Mouse (Mus musculus): Measurements from ENCODE around the gene Crlf1. TPM values are rescaled to one million over a fixed set of nuclear protein-coding genes. Genes with fewer than 3 reads are reported as not detected.

The Crlf1 gene
- total RNA-seq, 2 experiments from 2014 or later = 2.5 to 3.2 TPM

- DNase-seq = no peak
- intact Hi-C loops (cut with DNase I) = loop anchor here (5.0 kb wide), 1 partner anchor 68 kb away; no protein-coding TSS in a partner anchor
- no peak overlapping the region for H3K4me3 ChIP-seq
- no peak overlapping the region for H3K27ac ChIP-seq
- no peak for TF ChIP-seq CTCF (IDR thresholded peaks at IDR 0.05)
These were observed 26.6 kb downstream of the Crlf1 start for GRCm38 (mm10) chr8:70519606-70520005.

GRCm38 (mm10) chr8:70522592-70523403, 29.8 kb downstream of the Crlf1 start:
- Histone ChIP-seq H3K27ac (peak overlapping the region; percentile 92), H3K4me3 (peak overlapping the region; percentile 79)
- peak; percentile 67 for TF ChIP-seq CTCF (IDR thresholded peaks at IDR 0.05)
- peak; percentile 97 for DNase-seq
- intact Hi-C loops (cut with DNase I) = loop anchor here (2.0 to 5.0 kb wide), 2 partner anchors 16 to 65 kb away; partner anchors contain the start of gene Ell

- intact Hi-C loops (cut with DNase I) = no loop called here
- Histone ChIP-seq H3K27ac (peak overlapping the region; percentile 98), H3K4me3 (peak overlapping the region; percentile 79)
- TF ChIP-seq CTCF (IDR thresholded peaks at IDR 0.05) = no peak
- DNase-seq = no peak
These were observed 34.2 kb downstream of the Crlf1 start for GRCm38 (mm10) chr8:70527111-70527511.

GRCm38 (mm10) chr8:70527512-70528181, 34.7 kb downstream of the Crlf1 start, which contains the start of the genes Fkbp8 and Kxd1:
Gene Fkbp8 (plus strand): TSS chr8:70527724.
Gene Kxd1 (minus strand): TSS chr8:70527956.
- DNase-seq = peak; percentile 97
- Histone ChIP-seq H3K4me3 (peak within 1 kb of the TSS; percentile 79), H3K27ac (peak within 1 kb of the TSS; percentile 98)
- no peak for TF ChIP-seq CTCF (IDR thresholded peaks at IDR 0.05)
- intact Hi-C loops (cut with DNase I) = no loop called here

GRCm38 (mm10) chr8:70528182-70528797, 35.3 kb downstream of the Crlf1 start:
- TF ChIP-seq CTCF (IDR thresholded peaks at IDR 0.05) = no peak
- peak overlapping the region; percentile 98 for H3K27ac ChIP-seq
- no peak for DNase-seq
- H3K4me3 ChIP-seq = peak overlapping the region; percentile 79
- intact Hi-C loops (cut with DNase I) = no loop called here

- H3K27ac ChIP-seq = no peak overlapping the region
- no peak for TF ChIP-seq CTCF (IDR thresholded peaks at IDR 0.05)
- H3K4me3 ChIP-seq = no peak overlapping the region
- no peak for DNase-seq
- intact Hi-C loops (cut with DNase I) = no loop called here
These were observed 36.3 kb downstream of the Crlf1 start for GRCm38 (mm10) chr8:70529299-70529698.

- Histone ChIP-seq H3K4me3 (no peak overlapping the region), H3K27ac (no peak overlapping the region)
- DNase-seq = no peak
- TF ChIP-seq CTCF (IDR thresholded peaks at IDR 0.05) = no peak
- intact Hi-C loops (cut with DNase I) = no loop called here
These were observed 36.8 kb downstream of the Crlf1 start for GRCm38 (mm10) chr8:70529741-70530161.

GRCm38 (mm10) chr8:70530314-70530713, 37.4 kb downstream of the Crlf1 start:
- intact Hi-C loops (cut with DNase I) = no loop called here
- no peak for TF ChIP-seq CTCF (IDR thresholded peaks at IDR 0.05)
- H3K27ac ChIP-seq = no peak overlapping the region
- H3K4me3 ChIP-seq = no peak overlapping the region
- no peak for DNase-seq

- no peak for TF ChIP-seq CTCF (IDR thresholded peaks at IDR 0.05)
- no peak overlapping the region for H3K4me3 ChIP-seq
- no peak for DNase-seq
- intact Hi-C loops (cut with DNase I) = no loop called here
- no peak overlapping the region for H3K27ac ChIP-seq
These were observed 41.3 kb downstream of the Crlf1 start for GRCm38 (mm10) chr8:70534281-70534680.

- DNase-seq = no peak
- TF ChIP-seq CTCF (IDR thresholded peaks at IDR 0.05) = no peak
- H3K27ac ChIP-seq = no peak overlapping the region
- no peak overlapping the region for H3K4me3 ChIP-seq
- intact Hi-C loops (cut with DNase I) = no loop called here
These were observed 42.3 kb downstream of the Crlf1 start for GRCm38 (mm10) chr8:70535221-70535620.

GRCm38 (mm10) chr8:70535701-70536100, 42.7 kb downstream of the Crlf1 start:
- DNase-seq = no peak
- no peak for TF ChIP-seq CTCF (IDR thresholded peaks at IDR 0.05)
- intact Hi-C loops (cut with DNase I) = no loop called here

GRCm38 (mm10) chr8:70538024-70538579, 45.1 kb downstream of the Crlf1 start:
- no peak for TF ChIP-seq CTCF (IDR thresholded peaks at IDR 0.05)
- Histone ChIP-seq H3K27ac (peak overlapping the region; percentile 99), H3K4me3 (peak overlapping the region; percentile 93)
- DNase-seq = peak; percentile 75
- intact Hi-C loops (cut with DNase I) = loop anchor here (2.0 kb wide), 1 partner anchor 15 kb away; no protein-coding TSS in a partner anchor

More at GRCm38 (mm10) chr8:70535701-70536100, 42.7 kb downstream of the Crlf1 start:
- no peak overlapping the region for H3K27ac ChIP-seq
- H3K4me3 ChIP-seq = no peak overlapping the region

Data from gastrocnemius, adult 2 months (tissue).